Mouse (Mus musculus) left cerebral cortex, postnatal 14 days (tissue): ENCODE data around the gene Mtpn. TPM values are rescaled to one million over a fixed set of nuclear protein-coding genes. Genes with fewer than 3 reads are reported as not detected.

Experiments
- DNase-seq, 2 experiments: peaks; one replicate each; pipeline ENCODE4 v3.0.0; 2021 to 2022; ENCODE audit warnings: low spot score in 2 of 2, mixed read lengths in 1 of 2
- intact Hi-C: fragments of 180-260 bp; cut with DNase I; formaldehyde crosslinking; loops from one replicate; pipeline ENCODE4 v1.15.1; 2025
- microRNA-seq, 2 experiments: library from miRNA; unstranded; fragments of <30 nt; microRNA quantifications; one replicate each; pipeline ENCODE4 v1.2.0; 2022
- total RNA-seq, 2 experiments: library from RNA; stranded (reverse); gene quantifications; 2 replicates each; pipeline ENCODE4 v1.2.3; 2021

The Mtpn gene
- total RNA-seq, 2 experiments from 2014 or later = 344 to 362 TPM

GRCm38 (mm10) chr6:35463450-35464395 is 76.0 kb downstream of the Mtpn start:
- intact Hi-C loops = no loop called here

GRCm38 (mm10) chr6:35462484-35462883 is 77.2 kb downstream of the Mtpn start:
- DNase-seq = no peak
- intact Hi-C loops = no loop called here

More at GRCm38 (mm10) chr6:35463450-35464395, 76.0 kb downstream of the Mtpn start:
- no peak for DNase-seq

Small RNAs within 50 kb of the gene (microRNA-seq; reads per million reads assigned to microRNA genes)
- 0 reads per million in 2 experiments for gene Gm23053

Other genes starting within 250 kb of the Mtpn start
- gene Slc13a4, start 231.8 kb downstream of the Mtpn start, total RNA-seq = 10 to 100 TPM; 11.1 to 13.9 TPM
- 1 to 10 TPM; 5.5 to 7.4 TPM for gene Fam180a, start 213.7 kb downstream of the Mtpn start, total RNA-seq